Mouse (Mus musculus) c-Kit-negative CD71-positive TER-119-positive erythroid progenitor cells, embryonic 14.5 days (primary cell): ENCODE data around the gene Smg9.
A peak's percentile ranks its signal among the peaks of the same experiment; 100 is the strongest.

Experiments
- DNase-seq: peaks from one replicate; pipeline ENCODE4 v3.0.0-alpha.2; 2013; ENCODE audit warnings: low read depth, low spot score

Smg9 gene

GRCm38 (mm10) chr7:24441785-24442184 lies 42.4 kb downstream of the Smg9 start:
- DNase-seq, result peak; percentile 19

DNA sequence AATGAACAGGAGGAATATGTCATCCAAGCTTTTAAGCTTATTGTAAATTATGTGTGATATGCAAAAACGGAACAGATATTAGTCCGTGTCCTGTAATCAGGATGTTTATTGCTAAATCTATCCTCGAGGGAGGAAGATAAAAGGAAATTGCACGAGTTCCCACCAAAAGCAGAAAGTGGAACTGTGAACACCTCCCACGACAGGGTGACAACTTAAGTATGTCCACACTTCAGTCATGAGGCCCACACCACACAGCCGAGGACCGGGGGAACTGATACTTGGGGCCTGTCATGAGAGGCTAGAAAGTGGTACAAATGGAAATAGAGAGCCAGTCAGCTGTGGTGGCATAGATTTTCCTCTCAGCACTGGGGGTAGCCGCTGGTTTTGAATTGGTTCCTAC lies 42.9 kb downstream of the Smg9 start:
- DNase-seq, result no peak

DNA sequence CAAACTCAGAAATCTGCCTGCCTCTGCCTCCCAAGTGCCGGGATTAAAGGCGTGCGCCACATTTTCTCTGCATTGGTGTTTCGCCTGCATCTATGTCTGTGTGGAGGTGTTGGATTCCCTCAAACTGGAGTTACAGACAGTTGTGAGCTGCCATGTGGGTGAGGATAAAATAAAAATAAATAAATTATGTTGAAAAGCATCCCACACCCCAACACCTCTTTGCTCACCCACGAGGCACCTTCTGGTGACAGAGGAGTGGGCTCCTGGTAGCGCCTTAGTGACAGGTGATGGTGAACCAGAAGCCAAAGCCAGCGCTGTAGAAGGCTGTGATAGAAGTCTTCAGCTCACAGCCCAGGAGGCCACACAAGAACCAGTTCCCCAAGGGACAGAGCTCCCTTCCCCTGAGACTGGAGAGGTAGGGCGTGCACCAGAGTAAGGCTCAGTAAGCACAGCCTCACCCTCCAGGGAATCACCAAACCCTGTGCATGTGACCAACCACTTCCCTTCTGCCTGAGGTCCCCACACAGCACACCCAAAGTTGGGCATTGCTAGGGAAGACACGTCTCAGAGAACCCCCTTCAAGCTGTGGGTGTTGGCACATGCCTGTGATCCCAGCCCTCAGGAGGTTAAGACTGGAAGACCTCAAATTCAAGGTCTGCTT lies 46.0 kb downstream of the Smg9 start:
- DNase-seq, result no peak

GRCm38 (mm10) chr7:24446697-24447340 lies 47.4 kb downstream of the Smg9 start:
- no peak for DNase-seq

DNA sequence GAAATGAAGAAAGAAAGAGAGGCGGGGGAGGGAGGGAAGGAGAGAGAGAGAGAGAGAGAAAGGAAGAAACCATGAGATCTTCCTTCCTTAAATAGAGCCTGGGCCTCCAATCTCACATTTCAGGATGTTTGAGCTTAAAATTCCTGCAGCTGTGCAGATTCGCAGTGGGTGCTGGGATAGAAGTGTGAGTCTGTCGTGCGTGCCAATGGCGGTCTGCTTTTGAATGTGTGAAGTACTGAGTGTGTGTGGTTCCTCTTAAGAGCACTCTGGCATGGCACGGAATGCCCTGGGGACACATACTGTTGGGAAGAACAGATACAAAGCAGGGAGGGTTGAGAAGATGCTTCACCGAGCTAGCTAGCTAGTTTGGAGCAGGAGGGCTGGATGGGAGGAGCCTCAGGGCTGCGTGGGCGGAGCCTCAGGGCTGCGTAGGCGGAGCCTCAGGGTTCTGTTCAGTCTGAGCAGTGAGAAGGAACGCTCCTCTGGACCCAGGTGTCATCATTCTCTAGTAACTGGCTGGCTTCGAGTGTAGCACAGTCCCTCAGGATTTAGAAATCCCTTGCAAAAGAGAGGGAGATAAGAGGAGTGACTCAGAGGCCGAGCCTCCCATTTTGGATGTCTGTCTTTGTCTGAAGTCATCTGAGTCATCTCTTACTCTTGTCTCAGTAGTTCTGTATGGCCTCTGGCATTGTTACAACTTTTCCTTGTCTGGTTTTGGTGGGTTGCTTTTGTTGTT lies 49.5 kb downstream of the Smg9 start:
- DNase-seq, result no peak

DNA sequence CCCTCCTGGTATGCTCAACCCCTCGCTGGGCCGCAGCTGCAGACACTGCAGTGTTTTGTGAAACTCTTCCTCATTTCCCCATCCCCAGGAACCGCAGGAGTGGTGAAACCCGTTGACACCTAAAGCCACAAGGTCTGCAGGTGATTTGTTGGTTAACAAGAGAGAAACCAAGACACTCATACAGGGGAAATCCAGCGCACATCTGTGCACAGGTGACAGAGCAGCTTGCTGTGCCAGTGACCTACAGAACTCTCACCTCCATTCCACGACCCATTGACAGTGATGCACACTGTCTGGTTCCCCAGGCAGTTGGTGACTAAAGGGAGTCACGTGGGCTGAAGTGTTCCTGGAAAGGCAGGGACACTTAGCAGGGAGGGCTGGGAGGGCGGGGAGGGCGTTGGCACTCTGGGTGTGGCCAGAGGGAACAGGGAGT lies 51.2 kb downstream of the Smg9 start:
- DNase-seq, result peak; percentile 21

DNA sequence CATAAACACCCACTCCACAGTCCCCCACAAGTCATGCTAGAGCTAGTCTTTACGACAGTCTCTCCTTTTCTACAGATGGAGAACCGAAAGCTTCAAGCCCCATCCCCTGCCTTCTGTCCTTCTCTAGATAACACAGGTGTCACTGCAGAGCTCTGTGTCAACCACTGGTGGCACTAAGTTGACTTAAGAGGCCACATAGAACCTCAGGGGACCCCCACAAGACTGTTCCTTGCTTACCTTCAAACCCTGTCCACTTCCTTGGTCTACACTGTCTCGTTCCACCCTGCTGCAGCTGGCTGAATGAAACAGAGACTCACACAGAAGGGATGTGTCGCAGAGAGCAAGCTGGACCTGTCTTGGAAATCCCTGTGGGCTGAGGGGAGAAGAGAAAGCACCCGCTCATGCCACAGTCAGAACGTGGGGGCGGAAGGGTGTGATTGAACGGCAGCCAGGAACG lies 52.5 kb downstream of the Smg9 start, which contains the start of gene Irgc1:
Irgc1 (minus strand) TSS at position 443 of the 457 bp plus-strand sequence.
- no peak for DNase-seq

GRCm38 (mm10) chr7:24454199-24454598 lies 54.8 kb downstream of the Smg9 start:
- DNase-seq, result no peak

GRCm38 (mm10) chr7:24455726-24456125 lies 56.3 kb downstream of the Smg9 start:
- no peak for DNase-seq

- no peak for DNase-seq
Measured at GRCm38 (mm10) chr7:24457726-24458370, 58.4 kb downstream of the Smg9 start.

GRCm38 (mm10) chr7:24459440-24459839 lies 60.0 kb downstream of the Smg9 start:
- DNase-seq, result no peak

- no peak for DNase-seq
Measured at GRCm38 (mm10) chr7:24459843-24460242, 60.4 kb downstream of the Smg9 start.

- DNase-seq, result no peak
Measured at GRCm38 (mm10) chr7:24461376-24462051, 62.1 kb downstream of the Smg9 start.

GRCm38 (mm10) chr7:24462388-24463319 lies 63.2 kb downstream of the Smg9 start, which contains the start of gene Plaur:
Plaur (plus strand) TSS chr7:24462484.
- no peak for DNase-seq

GRCm38 (mm10) chr7:24466835-24467234 lies 67.4 kb downstream of the Smg9 start:
- no peak for DNase-seq

- DNase-seq, result no peak
Measured at GRCm38 (mm10) chr7:24467886-24468285, 68.5 kb downstream of the Smg9 start.

GRCm38 (mm10) chr7:24469126-24469525 lies 69.7 kb downstream of the Smg9 start:
- peak; percentile 31 for DNase-seq

- no peak for DNase-seq
Measured at GRCm38 (mm10) chr7:24470356-24470755, 70.9 kb downstream of the Smg9 start.
